Mouse (Mus musculus) olfactory bulb, adult 2 months (tissue): Measurements from ENCODE around the gene Ccdc149.

Source experiments
- CTCF ChIP-seq: fragments of 200-500 bp; IDR thresholded peaks from 2 replicates; pipeline ENCODE4 v1.5.1; 2012; ENCODE audit warnings: low read depth, mild to moderate bottlenecking, low read length, moderate library complexity; ENCODE audit not compliant: insufficient read depth
- POLR2A ChIP-seq: fragments of 200-500 bp; IDR thresholded peaks from 2 replicates; pipeline ENCODE4 v1.6.1; 2012; ENCODE audit warnings: mild to moderate bottlenecking, low read depth, low read length, moderate library complexity; ENCODE audit not compliant: insufficient read depth

DNA sequence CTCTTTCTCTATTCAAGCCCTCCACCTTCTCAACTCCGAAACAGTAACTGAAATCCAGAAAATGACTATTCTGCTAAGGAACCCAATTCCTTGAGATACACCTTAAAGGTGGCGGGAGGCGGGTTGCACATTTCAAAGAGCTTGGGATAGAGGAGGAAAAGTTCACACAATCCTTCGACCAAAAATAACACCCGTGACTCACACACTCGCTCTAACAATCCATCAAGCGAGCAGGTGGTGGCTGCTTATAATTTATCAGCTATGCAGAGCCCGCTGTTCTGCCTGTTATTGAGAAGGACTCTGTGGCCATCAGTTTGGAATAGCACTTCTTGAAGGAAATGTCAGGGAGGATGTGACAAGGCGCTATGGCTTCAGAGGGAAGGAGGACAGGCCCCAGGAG is 45.5 kb downstream of the Ccdc149 start:
- TF ChIP-seq CTCF (no peak), POLR2A (no peak)
